Mouse (Mus musculus) skeletal muscle tissue, adult 2 months (tissue): ENCODE results near the gene Mapt.
"Not testable (repeated sequence)": the region's sequence is repeated elsewhere in the genome, so short reads cannot be mapped to it uniquely, and the experiment has no call there.

Source experiments
- DNase-seq: peaks from one replicate; pipeline ENCODE4 v3.0.0-alpha.2; 2012; ENCODE audit warnings: low read depth, low spot score

Mapt gene

DNA sequence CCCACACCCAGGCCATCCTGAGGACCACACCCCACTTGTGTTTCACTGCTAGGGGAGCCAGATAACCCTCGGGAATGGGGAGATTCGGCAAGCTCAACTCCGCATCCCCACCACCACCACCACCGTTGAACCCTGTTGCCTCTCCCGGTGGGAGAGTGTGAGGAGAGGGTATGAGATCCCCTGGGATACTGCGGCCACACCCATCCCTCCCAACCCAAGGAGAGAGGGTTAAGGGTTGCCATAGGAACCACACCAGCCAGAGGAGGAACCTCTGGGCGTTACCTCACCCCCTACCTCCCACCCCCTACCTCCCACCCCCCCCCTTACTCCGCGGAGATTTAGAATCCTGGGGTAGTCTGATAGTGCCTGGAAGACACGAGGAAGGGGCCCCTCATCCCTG is 1.9 kb downstream of the Mapt start:
- DNase-seq, result no peak

DNA sequence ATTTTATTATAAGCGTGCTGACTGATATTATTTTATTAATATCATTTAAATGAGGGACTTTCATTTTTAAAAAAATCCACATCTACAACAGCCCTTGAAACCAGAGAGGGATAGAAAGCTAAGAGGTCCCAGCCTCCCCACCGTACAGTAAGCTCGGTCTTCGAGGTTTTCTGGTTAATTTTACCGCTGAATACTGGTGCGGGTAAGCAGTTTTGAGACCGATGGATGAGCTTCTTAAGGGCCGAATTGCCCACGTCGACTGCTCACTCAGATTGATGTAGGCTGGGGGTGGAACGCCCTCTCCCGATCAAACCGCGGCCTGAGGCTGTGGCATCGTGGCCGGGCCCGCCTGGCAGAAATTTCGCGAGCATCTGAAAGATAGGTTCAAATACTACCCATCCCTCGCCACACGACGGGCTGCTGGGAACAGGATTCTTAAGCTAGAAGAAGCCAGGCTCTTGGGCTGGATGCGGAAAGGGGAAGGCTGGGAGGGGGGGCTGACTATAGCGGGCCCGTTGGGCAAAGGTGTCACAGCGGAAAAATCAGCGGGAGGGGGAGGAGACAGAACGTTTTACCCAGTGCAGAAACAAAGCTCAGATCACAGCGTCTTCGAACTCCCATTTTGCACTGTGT is 2.5 kb downstream of the Mapt start:
- DNase-seq, result no peak

DNA sequence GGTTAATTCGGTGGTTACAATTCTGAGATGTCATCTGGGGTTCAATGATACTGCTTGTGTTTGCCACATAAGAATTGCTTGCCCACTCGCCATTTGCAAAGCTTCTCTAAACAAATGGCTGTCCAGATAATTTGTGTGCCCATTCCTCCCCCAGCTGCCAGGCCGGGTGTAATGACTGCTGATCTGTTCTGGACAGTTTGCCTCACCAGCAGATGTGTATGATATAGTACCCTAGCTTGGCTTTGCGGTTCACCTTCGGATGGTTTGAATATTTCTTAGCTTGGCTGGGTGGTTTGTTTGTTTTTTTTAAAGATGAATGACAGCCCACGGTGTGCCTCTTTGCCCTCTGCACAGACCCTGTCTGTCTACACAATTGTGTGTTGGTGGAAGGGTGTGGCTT is 3.5 kb downstream of the Mapt start:
- DNase-seq, result no peak

DNA sequence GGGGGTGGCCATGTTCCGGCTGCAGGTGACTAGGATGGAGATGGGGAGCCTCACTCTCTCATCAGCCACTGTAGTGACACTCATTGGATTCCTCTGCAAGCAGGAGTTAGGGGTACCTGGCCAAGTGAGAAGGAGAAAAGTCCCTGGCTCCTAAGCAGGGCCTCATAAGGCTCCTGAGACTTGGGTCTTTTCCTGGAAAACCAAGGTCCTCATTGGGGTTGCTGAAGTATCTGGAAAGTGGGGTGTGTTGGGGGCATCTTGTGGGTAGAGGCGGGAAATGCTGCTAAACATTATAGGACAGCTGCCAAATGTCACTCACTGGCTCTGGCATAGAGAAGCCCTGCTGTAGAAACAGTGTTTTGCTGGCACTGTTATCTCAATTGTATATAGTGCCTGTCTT is 4.7 kb downstream of the Mapt start:
- no peak for DNase-seq

DNA sequence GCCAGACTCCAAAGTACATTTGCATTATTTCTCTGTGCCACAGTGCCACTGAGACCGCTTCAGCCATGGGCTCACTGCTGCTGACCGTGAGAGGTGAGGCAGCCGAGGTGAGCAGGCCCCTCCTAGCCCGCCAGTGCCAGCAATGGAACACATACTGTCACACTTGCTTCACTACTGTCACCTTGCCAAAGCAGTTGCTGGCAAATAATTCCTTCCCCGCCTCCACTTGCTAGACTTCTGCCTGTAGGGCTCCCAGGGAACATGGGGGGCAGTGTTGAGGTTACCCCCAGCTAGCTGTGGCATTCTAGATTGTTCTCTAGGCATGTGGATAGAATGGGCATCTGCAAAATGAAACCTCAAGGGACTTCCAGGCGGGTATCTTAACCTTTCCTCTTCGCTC is 6.0 kb downstream of the Mapt start:
- DNase-seq, result peak; percentile 87

DNA sequence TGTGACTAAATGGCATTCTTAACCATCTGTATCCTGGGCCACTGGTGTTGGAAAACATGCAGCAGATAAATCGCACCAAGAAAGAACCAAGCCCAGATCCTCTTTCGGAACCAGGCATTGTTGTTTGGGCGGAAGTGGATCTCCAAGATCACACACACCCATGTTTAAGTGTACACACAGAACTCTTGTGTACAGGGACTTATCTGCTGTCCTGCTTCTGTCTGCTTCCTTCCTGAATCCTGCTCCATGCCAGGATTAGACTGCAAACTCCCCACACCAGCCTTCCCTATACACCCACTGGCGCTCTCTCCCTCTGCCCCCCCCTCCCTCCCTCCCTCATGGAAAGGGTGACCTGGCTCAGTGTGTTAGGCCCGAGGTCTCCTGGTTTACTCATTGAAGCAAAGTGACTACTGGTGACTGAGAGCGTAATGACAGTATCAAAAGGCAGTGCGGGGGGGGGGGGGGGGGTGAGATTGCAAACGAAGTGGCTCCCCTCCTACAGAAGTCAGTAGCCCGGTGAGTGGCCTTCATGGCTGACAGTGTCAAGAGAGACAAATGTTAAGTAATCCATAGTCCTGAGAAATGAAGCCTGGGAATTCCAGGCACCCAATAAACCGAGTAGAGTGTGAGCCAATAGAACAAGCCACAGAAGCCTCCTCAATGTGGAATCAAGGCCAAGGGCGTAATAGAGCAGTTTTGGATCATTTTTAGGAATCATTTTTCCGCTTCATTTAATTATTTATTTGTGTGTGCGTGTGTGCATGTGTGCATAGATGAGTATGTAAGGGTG is 7.0 kb downstream of the Mapt start:
- no peak for DNase-seq

DNA sequence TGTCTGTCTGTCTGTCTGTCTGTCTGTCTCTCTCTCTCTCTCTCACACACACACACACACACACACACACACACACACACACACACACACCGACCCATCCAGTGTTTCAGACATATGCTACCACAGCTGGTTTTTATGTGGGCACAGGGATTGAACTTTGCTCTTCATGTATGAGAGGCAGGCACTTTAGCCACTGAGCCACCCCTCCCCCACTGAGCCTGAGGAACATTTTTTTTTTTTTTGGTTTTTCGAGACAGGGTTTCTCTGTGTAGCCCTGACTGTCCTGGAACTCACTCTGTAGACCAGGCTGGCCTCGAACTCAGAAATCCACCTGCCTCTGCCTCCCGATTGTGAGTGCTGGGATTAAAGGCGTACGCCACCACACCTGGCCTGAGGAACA is 14.3 kb downstream of the Mapt start:
- not testable (repeated sequence) for DNase-seq

DNA sequence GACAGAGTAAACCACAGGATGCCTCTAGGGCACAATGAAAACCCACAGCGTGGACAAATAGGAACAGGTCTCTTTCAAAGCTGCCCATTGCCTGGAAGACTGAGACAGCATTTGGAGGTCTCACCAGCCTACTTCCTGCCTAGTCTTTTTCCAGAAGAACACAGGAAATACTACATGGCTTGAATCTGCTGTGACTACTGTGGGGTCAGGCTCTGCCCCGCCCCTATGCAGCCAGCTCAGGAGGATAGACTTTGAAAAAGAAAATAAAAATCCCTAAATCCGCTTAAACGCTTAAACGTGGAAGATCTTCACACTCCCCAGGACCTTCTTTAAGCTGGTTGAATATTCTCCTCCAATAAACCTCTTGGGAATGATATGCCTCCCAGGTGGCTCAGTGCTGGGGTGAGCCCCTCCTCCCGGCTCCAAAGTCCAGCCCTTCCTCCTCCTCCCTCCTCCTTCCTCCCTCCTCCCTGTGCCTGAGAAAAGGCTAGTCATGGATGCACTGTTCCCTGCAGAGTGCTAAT is 15.0 kb downstream of the Mapt start:
- DNase-seq, result no peak

DNA sequence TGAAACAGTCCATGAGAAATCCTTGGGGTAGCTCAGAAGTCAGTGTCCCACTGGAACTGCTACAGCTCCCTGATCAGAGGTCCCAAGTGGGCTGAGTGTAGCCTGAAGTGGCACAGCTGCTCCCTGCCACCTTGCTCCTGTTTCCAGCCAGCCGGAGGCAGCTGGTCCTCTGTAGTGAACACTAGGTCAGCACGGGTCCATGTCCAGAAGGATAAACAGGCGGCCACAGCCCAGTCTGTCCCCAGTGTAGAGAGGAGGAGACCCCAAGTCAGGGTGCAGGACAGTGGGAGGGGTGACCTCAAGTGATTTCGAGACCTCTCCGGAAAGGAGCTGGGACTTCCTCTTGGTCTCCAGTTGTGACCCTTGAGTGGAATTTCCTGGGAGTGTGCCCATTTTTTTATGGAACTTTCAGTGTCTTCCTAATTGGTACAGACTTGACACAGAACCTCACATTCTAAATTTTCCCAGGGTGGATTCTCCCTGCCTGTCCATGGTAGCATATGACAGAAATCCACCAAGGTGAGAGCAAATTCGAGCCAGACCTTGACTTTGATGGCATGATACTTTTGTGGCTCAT is 16.0 kb downstream of the Mapt start:
- DNase-seq, result no peak

DNA sequence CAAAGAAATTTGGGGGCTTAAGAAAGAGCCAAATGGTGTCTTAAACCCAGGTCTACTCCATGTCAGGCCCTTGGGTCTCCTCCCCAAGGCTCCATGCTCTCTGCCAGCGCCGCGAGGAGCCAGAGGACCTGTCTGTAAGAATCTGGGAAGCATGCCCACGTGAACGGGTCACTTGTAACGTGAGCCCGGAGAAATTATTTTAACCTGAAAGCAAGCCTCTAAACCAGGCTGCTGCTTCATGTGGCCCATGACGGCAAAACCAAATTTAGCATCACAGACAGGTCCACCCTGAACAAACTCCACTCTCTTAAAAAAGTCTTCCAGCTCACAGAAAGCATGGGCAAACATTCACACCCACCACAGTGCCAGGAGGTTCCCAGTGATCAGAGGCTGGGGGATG is 18.2 kb downstream of the Mapt start:
- DNase-seq, result peak; percentile 94

DNA sequence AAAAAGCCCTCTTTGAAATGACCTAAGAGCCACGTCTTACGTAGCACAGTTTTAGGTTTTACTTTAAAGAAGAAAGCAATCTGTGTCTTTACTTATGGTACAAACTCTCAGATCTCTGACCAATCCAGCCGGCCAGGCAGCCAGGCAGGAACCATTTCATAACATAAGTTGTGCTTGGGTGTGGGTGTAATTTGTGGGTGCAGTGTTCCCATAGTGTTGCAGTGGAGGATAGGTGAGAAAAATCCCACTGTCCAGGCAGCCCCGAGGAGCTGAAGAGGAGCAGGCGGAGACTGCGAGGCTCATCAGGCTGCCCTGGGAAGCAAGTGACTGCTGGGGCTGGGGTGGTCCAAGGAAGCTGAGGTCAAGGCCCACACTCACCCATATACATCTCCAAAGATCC is 19.9 kb downstream of the Mapt start:
- no peak for DNase-seq

DNA sequence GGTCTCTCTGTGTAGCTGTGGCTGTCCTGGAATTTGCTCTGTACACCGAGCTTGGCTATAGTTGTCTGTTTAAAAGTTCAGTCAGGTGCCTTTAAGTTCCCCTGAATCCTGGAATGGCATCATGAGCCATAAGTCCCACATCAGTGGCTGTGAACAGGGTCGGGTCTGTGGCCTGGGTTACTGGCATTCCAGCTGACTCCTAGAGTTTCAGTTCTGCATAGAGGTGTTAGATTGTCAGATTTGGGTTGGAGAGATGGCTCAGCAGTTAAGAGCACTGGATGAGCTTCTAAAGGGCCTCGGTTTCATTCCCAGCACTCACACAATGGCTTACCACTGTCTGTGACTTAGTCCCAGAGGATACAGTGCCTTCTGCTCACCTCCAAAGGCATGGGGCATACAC is 20.9 kb downstream of the Mapt start:
- no peak for DNase-seq

DNA sequence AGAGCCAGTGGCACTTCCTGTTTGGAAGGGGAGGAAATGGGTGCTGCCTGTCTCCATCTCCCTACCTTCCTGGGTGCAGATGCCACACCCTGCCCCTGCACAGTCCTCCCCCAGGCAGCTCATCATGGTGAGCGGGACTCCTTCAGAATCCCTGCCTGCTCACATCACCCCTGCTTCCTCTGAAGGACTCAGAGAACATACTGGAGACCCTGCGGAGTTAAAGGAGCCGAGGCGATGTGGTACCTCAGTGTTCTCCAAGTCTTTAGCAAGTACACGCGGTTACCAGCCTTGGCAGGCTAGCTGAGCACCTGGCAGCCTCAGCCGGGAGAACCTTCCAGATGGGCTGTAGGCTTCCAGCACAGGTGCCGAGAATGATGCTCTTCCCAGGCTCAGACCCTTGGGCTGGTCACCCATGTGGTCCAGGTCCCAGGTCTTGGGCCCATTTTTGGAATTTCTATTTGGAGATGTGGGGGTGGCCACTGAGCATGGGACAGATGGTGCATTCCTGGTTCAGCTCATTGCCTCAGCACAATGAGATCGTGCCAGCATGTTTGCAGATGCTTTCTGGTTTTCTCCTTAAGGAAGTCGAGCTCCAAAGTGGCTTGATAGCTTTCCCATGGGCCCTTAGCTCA is 23.3 kb downstream of the Mapt start:
- no peak for DNase-seq

DNA sequence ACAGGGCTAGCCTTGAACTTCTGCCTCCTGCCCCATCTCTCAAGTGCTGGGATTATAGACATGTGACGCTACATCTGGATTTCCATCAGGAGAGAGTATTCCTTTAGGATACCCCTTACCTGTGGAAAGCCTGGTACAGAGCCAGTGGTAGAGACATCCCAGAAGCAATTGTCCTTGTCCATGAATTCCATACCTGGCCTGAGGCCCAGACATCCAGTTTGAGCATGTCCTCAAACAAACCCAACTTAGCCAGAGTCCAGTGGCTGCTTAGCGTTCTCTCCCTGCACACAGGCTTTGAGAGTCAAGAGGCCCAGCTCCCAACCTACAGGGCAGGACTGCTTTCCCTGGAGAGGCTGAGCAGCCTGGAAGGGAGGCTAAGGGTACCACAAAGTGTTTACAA is 25.0 kb downstream of the Mapt start:
- DNase-seq, result no peak

DNA sequence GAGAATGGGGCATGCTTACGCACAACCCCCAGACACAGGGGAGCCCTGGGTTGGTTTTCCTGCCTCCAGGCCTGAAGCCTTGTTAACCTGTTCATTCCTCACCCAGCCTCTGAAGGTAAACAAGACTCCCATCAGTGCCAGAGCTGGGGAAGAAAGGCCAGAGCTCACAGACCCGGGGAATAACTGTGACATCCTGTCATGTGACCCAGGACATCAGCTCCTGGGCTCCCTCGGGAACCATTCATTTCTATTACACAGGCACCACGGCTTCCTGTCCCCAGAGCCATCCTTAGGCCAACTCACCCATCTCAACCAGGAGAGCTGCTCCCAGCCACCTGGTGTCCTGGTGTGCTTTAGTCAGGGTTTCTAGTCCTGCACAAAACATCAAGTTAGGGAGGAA is 27.8 kb downstream of the Mapt start:
- no peak for DNase-seq

DNA sequence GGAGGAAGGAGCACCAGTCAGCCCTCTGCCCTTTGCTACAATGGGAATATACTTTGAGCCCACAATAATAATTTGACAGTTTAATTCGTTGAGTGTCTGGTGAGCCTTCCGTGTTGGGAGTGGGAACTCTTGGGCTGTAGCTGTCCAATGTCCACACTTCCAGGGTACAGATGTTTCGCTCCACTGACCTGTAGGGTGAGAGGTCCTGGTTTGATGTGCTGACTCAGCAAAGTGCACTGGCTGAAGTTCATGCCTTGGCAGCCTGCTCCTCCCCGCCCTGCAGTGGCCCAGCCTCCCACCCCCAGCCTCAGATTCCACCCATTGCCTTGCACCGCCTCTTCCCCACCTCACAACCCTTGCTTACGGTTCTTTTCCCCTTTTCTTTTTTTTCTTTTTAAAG is 33.5 kb downstream of the Mapt start:
- DNase-seq, result no peak

DNA sequence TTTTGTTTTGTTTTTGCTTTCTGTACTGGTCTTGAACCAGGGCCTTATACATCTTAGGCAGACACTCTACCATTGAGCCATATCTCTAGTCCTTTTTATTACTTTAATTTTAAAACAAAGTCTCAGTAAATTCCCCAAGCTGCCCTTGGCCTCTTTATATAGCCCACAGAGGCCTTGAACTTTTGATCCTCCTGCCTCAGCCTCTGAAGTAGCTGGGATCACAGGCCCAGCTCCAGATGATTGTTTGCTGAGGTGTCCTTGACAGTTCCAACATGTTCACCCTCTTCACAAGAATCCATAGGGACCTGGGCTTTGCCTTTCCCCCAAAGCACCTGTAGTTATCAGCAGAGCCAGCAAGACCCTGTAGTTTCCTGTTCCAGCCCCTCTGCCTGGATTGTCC is 34.5 kb downstream of the Mapt start:
- DNase-seq, result no peak

DNA sequence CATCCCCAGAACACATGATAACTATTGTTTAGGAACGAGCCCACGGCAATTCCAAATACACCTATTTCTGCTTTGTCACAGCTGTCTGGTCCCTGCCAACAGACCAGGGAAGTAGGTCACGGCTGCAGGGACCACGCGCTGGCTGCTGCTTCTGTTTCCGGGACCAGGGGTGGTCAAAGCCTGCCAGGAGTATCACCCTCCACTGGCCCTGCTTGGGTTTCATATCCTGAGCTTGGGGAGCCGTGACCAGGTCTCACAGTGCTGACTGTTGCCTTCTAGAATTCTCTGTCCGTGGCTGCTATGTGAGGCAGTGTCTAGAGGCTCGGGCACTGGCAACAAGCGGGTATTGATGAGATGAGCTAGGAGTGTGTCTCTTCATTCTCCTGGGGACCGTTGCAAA is 36.2 kb downstream of the Mapt start:
- peak; percentile 89 for DNase-seq

DNA sequence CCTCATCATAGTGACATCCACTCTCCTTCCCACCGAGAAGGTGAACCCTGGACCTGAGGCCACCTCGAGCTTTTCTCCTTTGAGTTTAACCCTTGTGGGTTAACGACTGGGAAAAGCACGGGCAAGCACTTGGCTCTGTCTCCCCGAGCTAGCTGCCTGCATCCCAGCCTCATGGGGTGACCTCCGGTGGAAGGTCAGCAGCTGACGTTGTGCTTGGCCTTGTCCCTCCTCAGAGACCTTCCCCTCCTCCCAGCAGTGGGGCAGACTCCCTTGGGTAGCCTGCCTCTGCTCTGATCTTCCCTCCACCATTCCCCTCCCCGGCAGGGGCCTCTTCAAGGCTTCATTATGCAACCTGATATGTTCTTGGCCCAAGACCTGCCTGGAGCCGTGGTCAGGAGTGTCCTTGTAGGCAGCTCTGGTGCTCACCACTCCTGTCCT is 38.2 kb downstream of the Mapt start:
- peak; percentile 54 for DNase-seq

DNA sequence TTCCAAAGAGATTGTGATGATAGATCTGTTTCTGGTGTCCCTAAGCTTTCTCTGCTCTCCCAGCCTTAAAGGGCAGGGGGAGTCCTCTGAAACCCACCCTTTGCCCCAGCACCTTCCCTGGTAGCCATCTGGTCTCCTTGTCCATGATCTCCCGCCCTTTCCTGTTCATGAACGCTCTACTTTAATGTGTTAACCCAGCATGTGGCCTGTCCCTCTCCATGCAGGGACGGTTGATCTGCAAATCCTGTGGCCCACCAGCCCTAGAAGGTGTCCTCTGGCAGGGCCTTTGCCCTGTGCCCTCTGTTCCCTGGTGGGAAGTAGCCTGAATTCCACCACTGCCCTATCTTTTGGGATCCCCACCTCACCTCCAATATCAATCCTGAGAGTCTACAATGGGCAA is 39.3 kb downstream of the Mapt start:
- DNase-seq, result no peak

DNA sequence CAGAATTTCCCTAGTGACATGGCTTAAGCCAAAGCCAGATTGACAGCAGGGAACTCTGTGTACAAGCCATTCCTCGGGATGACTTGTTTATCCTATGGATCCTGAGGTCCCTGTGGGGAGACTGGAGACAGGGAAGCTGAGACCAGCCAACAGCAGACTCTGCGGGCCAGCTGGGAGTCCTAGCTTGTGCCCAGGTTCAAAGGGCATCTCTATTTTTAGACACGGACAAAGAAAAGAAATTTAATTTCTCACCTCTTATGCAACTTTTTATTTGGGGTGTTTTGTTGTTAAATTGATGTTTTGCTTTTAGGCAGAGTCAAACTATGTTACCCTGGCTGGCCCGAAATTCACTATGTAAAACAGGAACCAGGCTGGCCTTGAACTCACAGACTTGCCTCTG is 39.7 kb downstream of the Mapt start:
- no peak for DNase-seq

DNA sequence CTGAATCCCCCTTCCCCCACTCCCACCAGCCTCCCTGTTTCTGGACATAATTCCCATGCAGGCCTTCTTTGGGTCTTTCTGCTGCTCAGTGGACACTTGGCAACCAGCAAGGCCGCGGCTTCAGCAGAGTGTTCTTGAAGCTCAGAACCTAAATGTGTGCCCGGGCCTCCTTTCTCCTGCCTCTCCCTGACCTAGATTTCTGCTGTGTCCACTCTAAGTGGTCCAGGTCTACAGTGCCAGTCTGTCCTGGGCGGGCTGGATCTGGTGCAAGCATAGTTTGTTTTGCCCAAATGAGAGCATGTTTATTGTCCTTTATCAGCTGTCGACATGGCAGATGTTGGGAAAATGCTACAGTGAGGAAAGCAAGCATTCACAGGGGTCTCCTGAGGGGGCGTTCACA is 40.7 kb downstream of the Mapt start:
- no peak for DNase-seq
